Mouse (Mus musculus) hematopoietic stem cell, adult 5-6 weeks (primary cell): ENCODE results near the gene Lect2. TPM values are rescaled to one million over a fixed set of nuclear protein-coding genes. Genes with fewer than 3 reads are reported as not detected.
A peak's percentile ranks its signal among the peaks of the same experiment; 100 is the strongest.

Source experiments
- ATAC-seq, 2 experiments: fragments of 125-278 bp in 1 of 2; replicated peaks in 1 of 2; 2 replicates each; pipeline ENCODE4 v1.8.0; 2016 to 2017; ENCODE audit warnings: inconsistent platforms in 2 of 2, mild to moderate bottlenecking in 2 of 2, moderate number of reproducible peaks in 2 of 2, low read depth in 1 of 2, moderate TSS enrichment in 1 of 2; ENCODE audit not compliant: low FRiP score in 2 of 2, poor library complexity in 2 of 2, severe bottlenecking in 2 of 2, insufficient read depth in 1 of 2, low TSS enrichment in 1 of 2
- total RNA-seq: library from RNA; stranded (forward); fragments of 172-1452, 232-1000 nt; gene quantifications from 2 replicates; pipeline ENCODE4 v1.2.3, GENCODE M21; 2017

The Lect2 gene
- total RNA-seq, 1 experiment from 2014 or later, result not detected

DNA sequence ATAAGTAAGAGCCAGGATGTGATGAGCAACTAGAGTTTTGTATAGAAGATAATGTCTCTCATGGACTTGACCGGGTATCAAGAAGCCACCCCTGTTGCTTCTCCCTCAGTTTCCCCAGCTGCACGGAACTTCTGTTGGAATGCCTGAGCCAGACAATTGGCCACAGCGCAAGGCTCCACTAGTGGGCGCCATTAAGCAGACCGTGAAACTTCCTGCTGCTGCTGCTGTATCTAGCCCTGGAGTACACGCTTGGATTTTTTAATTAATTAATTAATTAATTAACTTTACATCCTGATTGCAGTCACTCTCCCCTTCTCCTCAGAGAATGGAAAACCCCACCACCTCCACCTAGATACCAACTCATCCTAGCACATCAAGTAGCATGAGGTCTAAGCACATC, 14.8 kb upstream of the Lect2 start:
- ATAC-seq, result no peak

DNA sequence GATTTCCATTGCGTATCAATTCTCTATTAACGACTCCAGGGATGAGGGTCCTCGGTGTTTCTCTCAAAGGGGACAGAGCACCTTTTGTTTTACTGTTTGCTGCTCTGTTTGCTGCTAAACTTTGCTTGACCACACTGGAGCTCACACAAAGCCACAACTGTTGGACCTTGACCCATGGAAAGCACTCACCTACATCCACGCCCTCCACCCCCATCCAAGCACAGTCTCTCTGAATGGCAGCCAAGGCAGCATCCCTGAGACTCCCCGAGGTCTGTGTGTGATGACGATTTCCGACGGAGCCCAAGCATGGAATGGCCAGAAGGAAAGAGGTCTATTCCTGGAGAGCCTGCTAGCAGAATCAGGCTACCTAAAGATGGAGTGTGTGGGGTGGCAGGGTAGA, 12.8 kb upstream of the Lect2 start:
- no peak for ATAC-seq

DNA sequence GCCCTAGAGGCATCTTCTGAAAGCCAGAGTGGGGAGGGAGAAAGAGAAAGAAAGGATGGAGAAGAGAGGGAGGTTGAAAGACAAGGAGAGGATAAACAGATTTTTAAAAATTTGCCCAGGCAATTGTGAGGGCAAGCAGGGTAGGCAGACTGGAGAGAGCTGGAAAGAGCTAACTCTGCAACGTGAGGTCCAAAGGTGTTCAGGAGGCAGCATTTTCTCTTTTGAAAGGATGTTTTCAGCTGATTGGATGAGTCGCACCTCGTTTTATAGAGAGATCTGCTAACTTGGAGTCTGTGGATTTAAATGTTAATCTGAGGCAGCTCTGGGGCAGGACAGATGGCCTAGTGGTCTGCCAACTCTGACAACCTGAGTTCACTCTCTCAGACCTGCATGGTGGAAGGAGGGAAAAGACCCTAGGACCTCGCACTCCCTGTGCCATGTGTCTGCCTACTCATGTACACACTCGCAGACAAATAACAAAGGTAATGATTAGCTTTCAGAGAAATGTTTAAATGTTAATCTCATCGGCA, 11.6 kb upstream of the Lect2 start:
- no peak for ATAC-seq

DNA sequence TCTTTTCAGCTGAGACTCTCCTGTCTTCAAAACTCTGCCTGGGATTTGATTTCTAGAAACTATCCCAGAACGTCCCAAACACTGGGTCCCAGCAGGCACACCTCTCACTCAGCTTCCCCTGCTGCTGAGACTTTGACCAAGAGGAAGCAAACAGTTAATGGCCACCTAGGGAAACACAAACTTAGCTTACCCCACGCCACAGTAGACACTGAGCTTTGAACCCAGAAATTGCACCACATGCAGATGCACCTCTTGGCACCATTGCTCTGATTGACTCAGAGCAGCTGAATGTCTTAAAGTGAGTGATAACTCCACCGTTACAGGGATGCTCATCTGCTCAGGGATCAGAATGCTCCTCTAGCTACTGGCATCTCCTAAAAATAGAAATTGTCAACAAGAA, 10.5 kb upstream of the Lect2 start:
- no peak for ATAC-seq

DNA sequence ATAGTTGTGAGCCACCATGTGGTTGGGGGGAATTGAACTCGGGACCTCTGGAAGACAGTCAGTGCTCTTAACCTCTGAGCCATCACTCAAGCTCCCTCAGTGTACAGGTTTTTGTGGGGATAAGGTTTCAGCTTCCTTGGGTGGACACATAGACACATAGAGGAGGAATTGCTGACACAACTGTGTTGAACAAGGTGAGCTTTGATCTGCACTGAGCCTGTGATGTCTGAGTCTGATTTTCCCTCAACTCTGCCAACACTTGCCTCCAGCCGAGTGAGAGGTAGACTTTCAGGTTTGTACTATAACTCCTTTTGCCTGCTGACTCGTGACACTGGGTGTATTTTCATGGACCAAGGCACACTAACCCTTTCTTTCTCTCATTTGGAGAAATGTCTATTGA, 8.4 kb upstream of the Lect2 start:
- no peak for ATAC-seq

DNA sequence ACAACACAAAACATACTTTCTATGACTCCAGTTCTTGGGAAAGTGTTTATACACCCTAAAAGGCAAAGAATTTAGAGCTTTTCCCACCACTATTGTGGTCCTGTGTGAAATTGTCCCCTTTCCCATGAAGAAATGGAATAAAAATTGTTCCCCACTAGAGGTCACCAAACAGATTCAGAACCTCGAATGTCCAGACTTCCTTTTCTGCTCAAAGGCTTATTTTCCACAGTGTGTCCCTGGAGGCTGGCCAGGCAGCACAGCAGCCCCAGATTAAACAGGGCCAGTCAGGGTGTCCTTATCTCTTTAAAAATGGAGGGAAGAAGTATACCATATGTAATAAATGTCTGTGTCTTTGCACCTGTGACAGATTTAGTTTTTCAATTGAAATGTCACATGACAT, 7.7 kb upstream of the Lect2 start:
- no peak; a peak in 1 of 4 replicates for ATAC-seq

DNA sequence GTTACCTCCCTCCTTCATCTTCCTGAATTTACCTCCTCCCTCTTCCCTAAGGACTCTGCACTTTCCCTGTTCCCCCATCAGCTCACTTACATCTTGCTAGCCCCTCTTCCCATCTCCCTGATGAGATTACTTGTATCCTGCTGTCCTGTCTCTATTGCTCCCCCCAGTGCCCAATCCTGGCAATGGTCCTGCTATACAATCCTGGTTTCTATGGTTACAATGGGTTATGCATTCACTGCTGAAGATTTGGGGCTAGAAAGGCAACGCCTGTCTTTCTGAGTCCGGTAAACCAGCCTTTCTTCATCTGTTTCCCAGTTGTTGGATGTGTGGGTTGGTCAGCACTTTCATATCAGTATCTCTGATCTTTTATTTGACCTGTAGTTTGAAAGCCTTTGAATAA, 6.1 kb upstream of the Lect2 start:
- ATAC-seq, result 0 out of 4 replicates have a peak, but pooled peaks of 1 of the 2 experiments have one; percentile 36

DNA sequence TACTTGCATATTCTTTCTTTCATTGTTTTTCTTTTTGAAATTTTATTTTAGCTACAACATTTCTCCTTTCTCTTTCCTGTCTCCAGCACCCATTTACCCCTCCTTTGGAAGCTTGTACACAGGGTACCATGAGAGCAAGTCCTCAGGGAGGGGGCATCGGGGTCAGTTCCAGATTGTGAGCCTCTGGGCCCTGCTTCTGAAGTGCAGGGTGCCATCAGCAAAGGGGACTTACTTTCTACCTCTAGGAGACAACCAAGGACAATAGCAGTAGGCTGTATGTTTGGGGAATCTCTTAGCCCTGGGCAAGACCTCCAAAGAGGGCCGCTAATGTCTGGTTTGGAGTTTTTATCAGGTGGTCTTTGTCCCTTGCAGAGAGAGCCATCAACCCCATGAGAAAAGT, 5.6 kb upstream of the Lect2 start:
- ATAC-seq, result no peak

DNA sequence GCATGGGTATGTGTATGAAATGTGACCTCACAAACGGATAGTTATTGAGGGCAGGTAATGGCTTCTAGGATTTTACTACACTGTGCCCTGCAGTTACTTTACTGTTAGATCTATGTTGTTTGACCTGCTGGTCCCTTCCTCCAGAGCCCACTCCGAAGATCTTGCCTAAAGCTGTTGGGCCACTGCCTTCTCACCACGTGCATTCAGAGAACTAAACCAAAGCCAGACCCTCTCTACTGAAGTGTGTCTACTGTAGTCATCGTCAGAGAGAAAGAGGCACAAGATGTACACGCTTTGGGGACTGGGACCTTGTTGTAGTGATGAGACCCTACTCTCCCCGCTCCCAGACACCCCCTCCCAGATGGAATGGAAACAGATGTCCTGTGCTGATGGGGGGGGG, 3.4 kb upstream of the Lect2 start:
- no peak for ATAC-seq

DNA sequence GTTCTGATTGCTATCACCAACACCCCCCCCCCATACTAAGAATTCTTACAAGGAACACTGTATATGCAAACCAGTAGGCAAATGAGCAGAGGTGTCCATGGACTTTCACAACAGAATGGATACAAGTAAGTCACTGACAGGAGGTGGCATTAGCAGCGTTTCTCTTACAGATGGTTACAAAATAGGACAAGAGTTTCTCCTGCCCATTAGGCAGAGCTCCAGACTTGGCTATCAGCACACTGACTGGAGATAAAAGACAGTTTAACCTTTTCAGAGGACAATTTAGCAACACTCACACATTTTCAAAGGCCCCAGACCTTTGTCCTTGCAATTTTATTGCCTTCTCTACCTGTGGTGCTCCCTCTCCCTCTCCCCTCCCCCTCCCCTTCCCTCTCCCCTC, 2.3 kb upstream of the Lect2 start:
- ATAC-seq, result no peak

DNA sequence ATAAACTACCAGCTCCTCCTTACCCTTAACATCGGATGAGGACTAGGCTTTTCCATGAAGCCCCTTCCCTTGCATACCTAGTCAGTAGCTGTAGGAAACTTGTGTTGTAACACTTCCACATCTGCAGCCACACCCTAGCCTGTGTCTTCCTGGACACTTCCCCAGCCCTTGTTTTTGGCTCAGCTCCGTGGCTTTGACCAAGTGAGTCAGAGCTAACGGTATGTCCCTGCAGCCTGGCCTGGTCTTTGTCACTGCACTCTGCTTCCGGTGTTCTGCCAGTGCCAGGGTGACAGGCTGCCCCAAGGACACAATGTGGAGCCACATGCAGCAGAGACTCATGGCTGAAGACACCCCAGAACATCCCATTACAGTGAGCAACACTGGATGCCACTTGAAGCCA, 1.1 kb upstream of the Lect2 start:
- peak in 1 of 2 experiments; percentile 39; a peak in 1 of 4 replicates for ATAC-seq

DNA sequence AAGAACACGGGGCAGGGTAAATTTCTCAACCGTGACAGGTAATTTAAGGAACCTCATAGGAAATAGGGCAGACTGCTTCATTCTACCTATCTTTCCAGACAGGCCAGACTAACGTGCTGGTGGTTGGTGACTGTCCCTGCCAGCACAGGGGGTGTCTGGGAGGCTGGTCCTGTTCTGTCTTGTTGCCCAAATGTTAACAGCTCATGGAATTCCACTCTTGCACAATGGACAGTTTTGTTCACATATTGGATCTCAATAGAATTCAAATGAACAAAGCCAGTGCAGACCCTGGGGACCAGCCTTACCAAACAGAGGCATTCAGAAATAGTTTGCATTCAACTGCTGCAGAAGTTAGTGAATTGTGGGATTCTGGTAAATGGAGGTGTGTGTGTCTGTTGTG, 3.3 kb downstream of the Lect2 start:
- no peak for ATAC-seq

DNA sequence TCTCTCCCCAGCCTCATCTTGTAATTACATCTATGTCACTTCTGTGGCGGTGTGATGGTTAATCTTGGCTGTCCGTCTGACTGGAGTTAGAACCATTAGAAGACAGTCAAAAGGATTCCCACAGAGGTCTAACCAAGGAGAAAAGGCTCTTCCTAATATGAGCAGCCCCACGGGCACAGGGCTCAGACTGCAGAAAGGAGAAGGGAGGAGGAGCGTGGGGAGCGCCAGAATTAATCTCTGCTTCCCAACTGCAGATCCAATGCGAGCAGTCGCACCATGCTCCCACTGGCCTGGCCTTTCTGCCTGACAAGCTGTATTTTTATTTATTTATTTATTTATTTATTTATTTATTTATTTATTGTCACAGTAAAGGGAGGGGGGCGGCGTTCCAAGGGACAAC, 4.5 kb downstream of the Lect2 start:
- no peak for ATAC-seq

DNA sequence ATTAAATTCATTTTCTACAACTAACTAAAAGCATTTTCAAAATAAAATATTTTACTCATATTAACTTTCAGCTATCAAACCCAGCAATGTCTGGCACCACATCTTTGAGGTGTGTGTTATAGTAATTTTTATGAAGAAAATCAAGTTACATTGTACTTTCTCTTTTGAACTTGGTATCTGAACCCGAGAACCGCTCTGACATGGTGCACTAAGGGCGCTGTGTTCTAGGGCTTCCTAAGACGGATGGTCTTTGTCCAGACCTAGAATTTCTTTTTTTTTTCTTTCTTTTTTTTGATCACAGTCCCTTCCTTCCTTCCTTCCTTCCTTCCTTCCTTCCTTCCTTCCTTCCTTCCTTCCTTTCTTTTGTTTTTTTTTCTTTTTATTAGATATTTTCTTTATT, 8.5 kb downstream of the Lect2 start:
- ATAC-seq, result no peak

DNA sequence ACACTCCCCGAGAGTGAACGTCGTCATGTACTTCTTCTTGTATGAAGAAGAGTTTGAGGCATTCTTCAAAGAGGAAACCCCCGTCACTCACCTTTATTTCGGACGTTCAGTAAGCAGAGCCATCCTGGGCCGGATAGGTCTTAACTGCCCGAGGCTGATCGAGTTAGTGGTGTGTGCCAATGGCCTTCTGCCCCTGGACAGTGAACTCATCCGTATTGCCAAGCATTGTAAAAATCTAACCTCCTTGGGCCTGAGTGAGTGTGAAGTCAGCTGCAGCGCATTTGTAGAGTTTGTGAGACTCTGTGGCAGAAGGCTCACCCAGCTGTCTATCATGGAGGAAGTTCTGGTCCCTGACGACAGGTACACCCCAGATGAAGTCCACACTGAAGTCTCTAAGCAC, 11.3 kb downstream of the Lect2 start:
- no peak for ATAC-seq

DNA sequence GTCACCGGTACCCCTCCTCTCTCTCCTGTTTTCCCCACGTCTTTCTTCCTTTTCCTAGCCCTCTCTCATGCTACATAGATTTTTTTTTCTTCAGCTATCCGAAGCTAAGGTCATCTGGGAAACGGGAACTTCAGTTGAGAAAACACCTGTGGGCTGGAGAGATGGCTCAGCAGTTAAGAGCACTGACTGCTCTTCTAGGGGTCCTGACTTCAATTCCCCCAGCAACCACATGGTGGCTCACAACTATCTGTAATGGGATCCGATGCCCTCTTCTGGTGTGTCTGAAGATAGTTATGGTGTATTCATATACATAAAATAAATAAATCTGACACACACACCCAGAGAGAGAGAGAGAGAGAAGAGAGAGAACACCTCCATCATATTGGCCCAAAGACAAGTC, 12.7 kb downstream of the Lect2 start:
- no peak for ATAC-seq

DNA sequence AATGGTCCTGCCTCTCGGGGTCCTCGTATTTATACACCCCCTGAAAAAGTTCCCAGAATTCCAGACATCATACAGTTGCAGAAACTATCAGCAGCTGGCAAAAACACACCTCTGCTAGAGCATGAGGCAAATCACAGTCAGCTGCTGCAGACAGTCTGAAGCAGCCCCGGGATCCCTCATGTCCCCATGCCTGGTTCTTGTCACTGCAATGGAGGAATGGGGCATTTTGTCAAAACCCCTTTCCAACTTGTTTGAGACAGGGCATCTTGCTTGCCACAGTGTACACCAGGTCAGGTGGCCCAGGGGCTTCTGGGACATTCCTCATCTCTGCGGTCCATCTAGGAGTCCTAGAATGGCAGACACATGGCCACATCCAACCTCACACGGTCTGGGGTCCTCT, 13.4 kb downstream of the Lect2 start:
- no peak for ATAC-seq

DNA sequence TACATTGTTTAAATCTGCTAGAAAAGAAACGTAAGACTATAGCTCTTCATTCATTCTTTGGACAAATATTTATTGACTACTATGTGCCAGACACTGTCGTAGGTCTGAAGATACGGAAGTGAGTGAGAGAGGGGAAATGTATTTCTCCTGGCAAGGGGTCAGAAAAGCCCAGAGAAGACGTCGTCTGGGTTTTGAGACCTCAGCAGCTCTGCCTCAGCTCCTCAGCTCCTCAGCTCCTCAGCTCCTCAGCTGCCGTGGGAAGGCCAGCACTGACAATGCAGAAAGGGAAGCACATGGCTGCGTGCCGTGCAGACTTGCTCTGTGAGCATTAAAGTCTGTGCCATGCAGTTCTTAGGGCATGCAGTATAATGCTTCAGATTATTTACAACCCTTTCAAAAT, 18.6 kb downstream of the Lect2 start:
- peak; percentile 46 to 56; a peak in 2 of 4 replicates for ATAC-seq

DNA sequence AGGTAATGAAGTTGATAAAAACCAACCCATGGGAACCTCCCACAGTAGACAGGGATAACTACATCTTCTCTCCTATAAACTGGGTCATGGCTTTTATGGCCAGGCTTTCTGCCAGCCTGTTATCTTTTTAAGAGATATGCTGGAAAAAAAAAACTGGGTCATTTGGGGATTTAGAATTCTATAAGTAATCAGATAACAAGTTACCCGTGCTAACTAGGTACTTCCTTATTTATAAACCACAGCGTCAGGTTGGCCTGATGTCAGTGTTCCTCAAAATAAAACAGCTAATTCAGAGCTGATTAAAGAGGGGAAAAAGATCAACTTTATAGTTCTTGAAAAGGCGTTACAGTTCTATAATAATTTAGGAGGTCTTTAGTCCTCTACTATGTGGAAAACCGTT, 19.3 kb downstream of the Lect2 start:
- peak; percentile 53 to 75 for ATAC-seq

DNA sequence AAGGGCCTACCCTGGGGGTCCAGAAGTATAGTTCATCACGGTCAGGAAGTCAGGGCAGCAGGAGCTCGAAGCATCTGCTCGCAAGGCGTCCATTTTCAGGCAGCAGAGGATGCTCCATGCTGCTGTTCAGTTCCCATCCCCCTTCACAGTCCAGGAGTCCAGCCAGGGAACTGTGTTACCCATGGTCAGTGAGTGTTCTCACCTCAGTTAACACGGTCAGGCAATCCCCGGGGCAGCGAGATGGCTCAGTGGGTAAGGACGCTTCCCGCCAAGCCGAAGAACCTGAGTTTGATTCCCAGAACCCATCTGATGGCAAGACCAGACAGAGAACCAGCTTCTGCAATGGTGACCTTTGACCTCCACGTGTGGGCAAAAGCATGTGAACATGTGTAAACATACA, 20.0 kb downstream of the Lect2 start:
- ATAC-seq, result no peak
